Mouse (Mus musculus): ENCODE results near the gene Apba1. TPM values are rescaled to one million over a fixed set of nuclear protein-coding genes. Genes with fewer than 3 reads are reported as not detected.

Gene Apba1
- total RNA-seq, 2 experiments from 2014 or later, result 7.8 to 11.2 TPM

DNA sequence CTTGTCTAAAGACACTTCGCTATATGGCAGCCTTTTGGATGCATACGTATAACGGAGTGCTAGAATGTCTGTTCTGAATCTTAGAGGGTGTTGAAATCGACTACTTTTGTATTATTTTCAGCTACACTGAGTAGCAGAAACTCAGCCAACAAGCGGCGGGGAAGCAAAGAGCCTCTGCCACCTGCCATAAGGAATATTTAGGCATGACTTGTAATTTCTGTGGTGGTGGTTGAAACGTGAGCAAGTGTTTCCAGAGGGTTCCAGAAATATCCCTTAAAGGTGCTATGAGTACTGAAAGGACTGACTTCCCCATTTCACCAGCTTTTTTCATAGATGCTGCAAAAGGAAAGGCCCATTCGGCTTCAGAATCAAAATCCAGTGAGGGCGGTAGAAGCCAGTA is 107.4 kb downstream of the Apba1 start:
- ATAC-seq (replicated peaks; ENCODE audit: poor library complexity), result no peak

DNA sequence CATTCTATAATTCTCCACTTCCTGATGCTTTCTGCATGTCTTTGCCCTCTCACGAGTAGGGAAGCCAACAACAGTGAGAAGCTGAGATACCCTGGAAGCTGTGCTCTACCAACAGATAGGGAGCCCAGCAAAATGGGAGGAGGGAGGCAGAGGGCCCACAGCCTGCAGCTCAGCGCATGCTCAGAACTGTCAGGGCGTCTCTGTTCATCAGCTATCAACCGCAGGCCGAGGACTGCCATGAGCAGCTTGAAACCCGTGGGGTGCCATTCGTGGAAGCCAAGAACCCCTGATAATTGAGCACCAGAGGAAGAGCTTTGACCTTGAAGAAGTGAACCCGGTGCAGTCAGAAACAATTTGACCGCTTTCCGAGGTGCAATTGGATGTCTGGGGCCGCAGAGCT is 108.4 kb downstream of the Apba1 start:
- no peak for ATAC-seq (replicated peaks; ENCODE audit: poor library complexity)

- no peak for ATAC-seq (replicated peaks; ENCODE audit: poor library complexity)
These were observed 108.9 kb downstream of the Apba1 start for GRCm38 (mm10) chr19:23867589-23867988.

- no peak for ATAC-seq (replicated peaks; ENCODE audit: poor library complexity)
These were observed 115.8 kb downstream of the Apba1 start for GRCm38 (mm10) chr19:23874502-23874901.

- no peak for ATAC-seq (replicated peaks; ENCODE audit: poor library complexity)
These were observed 117.1 kb downstream of the Apba1 start for GRCm38 (mm10) chr19:23875819-23876218.

DNA sequence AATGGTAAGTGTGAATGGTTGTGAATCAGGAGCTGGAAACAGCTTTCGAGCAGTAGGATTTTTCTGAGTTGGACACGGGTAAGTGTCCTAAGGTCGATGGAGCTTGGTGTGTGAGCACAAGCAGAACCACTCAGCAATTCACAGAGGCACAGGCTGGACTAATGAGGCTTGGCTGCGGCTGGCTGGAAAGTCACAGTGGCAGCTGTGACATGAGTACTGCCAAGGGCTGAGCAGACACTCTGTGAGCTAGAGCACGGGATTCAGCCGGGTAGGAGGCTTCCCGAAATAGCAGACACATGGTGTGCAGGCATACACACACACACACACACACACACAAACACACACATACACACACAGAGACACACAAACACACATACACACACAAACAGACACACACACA is 121.2 kb downstream of the Apba1 start:
- no peak for ATAC-seq (replicated peaks; ENCODE audit: poor library complexity)

GRCm38 (mm10) chr19:23886169-23886568 is 127.5 kb downstream of the Apba1 start:
- no peak for ATAC-seq (replicated peaks; ENCODE audit: poor library complexity)

GRCm38 (mm10) chr19:23891421-23891820 is 132.7 kb downstream of the Apba1 start:
- no peak for ATAC-seq (replicated peaks; ENCODE audit: poor library complexity)

- ATAC-seq (replicated peaks; ENCODE audit: poor library complexity), result no peak
These were observed 133.9 kb downstream of the Apba1 start for GRCm38 (mm10) chr19:23892633-23893032.

- 0 out of 2 replicates have a peak, but pooled peaks have one; percentile 20 for ATAC-seq (replicated peaks; ENCODE audit: poor library complexity)
These were observed 134.6 kb downstream of the Apba1 start for GRCm38 (mm10) chr19:23893093-23893889.

DNA sequence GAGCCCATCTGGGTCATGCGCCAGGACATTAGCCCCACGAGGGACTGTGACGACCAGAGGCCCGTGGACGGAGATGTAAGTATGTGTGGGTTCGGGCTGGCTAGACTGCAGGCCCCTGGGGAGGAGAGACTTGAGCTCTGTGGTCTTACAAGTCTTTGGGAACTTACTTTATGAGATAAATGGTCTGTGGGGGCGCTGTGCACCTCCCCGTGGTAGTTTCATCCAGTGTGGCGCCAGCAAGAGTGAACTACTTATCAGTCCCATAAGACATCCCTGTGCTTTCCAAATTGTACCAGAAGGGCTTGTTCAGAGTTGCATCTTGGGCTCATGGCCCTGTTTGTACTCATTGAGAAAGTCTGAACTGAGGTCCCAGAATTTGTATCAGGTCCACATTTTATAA is 135.3 kb downstream of the Apba1 start:
- no peak for ATAC-seq (replicated peaks; ENCODE audit: poor library complexity)

- no peak for ATAC-seq (replicated peaks; ENCODE audit: poor library complexity)
These were observed 136.1 kb downstream of the Apba1 start for GRCm38 (mm10) chr19:23894822-23895221.

DNA sequence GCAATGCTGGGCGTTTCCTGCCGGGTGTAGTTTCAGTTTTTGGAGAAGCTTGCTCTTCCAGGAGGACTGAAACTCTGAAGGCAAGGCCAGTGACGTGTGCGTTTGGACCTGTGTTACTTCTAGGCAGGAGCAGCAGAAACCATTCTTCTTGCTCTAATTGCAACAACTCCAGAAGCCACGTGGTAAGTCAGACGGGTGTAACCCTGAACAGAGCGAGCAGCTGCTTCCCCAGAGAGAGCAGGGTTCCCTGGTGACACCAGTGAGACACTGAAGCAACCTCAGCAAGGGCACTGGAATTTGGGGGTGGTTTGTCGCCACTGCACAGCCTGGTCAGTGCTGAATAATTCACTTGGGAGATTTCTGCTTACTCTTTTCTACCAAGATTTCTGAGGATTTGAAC is 138.2 kb downstream of the Apba1 start:
- ATAC-seq (replicated peaks; ENCODE audit: poor library complexity), result peak; percentile 31; the same call in 1 of the 2 replicates

DNA sequence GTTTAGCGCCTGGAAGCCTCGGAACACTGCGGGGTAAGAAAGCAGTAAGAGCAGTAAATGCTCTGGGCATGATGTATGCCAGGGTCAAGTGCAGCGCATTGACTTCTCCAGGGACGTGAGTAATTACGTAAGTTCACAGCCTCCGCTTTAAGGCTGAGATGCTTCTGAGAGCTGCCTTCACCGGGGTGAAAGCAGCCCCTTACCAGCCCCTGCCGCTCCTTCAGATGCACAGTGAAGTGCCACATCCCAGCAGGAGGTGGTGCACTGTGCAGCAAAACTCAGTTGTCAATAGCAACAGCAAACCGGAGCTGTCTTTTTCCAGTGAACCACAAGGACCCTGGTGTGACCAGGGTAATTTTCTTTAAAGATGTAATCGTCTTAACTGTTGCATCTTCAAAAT is 139.8 kb downstream of the Apba1 start:
- no peak for ATAC-seq (replicated peaks; ENCODE audit: poor library complexity)

DNA sequence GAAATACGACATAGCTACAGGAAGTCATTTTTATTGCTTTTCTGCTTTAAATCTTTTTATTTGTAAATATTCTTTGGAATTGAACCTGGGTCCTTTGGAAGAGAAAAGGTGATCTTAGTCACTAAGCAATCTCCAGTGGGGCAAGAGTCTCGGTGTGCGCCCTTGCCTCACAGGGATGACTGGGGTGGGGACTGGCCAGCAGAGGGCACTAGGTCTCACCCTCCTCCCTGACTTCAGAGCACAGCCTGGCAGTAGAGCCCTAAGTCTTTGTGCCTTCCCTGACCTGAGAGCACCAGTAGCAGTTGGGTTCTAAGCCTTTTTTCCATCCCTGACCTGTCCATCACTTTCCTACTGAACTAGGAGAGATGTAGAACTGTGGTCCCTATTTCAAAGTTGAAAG is 142.5 kb downstream of the Apba1 start:
- ATAC-seq (replicated peaks; ENCODE audit: poor library complexity), result 0 out of 2 replicates have a peak, but pooled peaks have one; percentile 37

GRCm38 (mm10) chr19:23901768-23902167 is 143.1 kb downstream of the Apba1 start:
- no peak for ATAC-seq (replicated peaks; ENCODE audit: poor library complexity)

DNA sequence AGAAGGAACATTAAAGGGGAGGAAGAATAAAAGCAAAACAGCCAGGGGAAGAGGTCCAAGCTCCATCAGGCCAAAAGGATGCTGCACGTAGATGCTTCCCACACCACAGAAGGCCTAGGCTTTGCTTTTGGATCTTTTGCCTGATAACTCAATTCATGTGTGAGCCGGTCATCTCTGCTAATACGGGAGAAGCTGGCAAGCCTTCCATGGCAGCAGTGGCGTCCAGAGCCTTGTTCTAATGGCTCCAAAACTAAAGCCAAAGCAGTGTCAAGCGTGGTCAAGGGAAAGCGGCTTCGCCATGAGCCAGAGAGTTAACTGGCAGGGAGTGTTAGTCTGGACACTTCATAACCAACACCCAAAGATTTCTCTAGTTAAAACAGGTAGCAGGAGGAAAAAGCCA is 144.4 kb downstream of the Apba1 start:
- ATAC-seq (replicated peaks; ENCODE audit: poor library complexity), result no peak

- ATAC-seq (replicated peaks; ENCODE audit: poor library complexity), result no peak
These were observed 146.2 kb downstream of the Apba1 start for GRCm38 (mm10) chr19:23904922-23905321.

DNA sequence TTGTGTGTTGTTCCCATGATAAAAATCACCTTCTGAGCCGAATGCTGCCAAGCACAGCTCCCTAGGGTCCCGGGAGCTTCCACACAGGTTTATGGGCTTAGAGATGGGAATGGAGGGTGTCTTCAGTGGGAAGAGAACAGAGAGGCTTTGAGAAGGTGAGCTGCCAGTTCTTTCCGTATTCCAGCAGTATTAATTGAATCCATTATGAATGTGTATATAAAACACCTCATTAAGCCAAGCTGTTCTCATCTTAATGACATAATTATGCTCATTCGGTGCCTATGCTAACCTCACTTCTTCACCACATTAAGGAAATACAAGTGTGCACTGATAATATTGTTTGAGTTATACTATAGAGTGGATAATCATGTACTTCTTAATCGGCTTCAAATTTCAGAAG is 147.1 kb downstream of the Apba1 start:
- no peak for ATAC-seq (replicated peaks; ENCODE audit: poor library complexity)

- ATAC-seq (replicated peaks; ENCODE audit: poor library complexity), result no peak
These were observed 151.7 kb downstream of the Apba1 start for GRCm38 (mm10) chr19:23910345-23910744.

- no peak for ATAC-seq (replicated peaks; ENCODE audit: poor library complexity)
These were observed 160.9 kb downstream of the Apba1 start for GRCm38 (mm10) chr19:23919384-23920219.

DNA sequence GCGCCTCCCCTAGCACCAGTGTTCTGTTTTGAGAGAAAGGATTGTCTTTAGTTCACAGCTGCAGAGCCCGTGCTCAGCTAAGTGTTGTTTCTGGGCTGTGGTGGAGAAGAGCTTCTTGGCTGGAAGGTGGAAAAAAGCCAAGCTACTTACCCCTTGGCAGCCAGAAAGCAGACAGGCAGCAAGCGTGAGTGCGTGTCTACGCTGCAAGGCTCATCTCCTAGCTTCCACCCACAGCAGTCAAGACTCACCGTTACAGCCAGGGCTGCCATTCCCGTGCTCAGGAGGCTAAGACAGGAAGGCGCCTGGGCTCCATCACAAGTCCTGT is 161.5 kb downstream of the Apba1 start:
- ATAC-seq (replicated peaks; ENCODE audit: poor library complexity), result no peak
